Mouse (Mus musculus) embryonic facial prominence, embryonic 11.5 days (tissue): Measurements from ENCODE around the gene Spata2. TPM values are rescaled to one million over a fixed set of nuclear protein-coding genes. Genes with fewer than 3 reads are reported as not detected.

Experiments used
- ATAC-seq: fragments of 200-750 bp; cut with Nextera tagmentation; replicated peaks from 2 replicates; pipeline ENCODE4 v1.8.0; 2017; ENCODE audit warnings: low read depth; ENCODE audit not compliant: insufficient number of reproducible peaks, low FRiP score, low TSS enrichment
- DNase-seq: peaks from one replicate; pipeline ENCODE4 v3.0.0-alpha.2; 2015; ENCODE audit warnings: low spot score
- H3K27ac ChIP-seq: fragments of 300-500 bp; sonication (generic); replicated peaks from 2 replicates; pipeline ENCODE4 v1.5.1; 2014; ENCODE audit warnings: mild to moderate bottlenecking, low read depth, low read length, control low read depth
- H3K27me3 ChIP-seq: fragments of 300-500 bp; sonication (generic); 2 replicates; pipeline ENCODE4 v1.6.1; 2014; ENCODE audit warnings: mild to moderate bottlenecking, low read length, moderate library complexity, mixed read lengths; ENCODE audit not compliant: control insufficient read depth, insufficient read depth
- H3K36me3 ChIP-seq: fragments of 300-500 bp; sonication (generic); replicated peaks from 2 replicates; pipeline ENCODE4 v1.6.1; 2014; ENCODE audit warnings: low read depth, mild to moderate bottlenecking, low read length, moderate library complexity, mixed read lengths; ENCODE audit not compliant: control insufficient read depth, insufficient read depth
- H3K4me1 ChIP-seq: fragments of 300-500 bp; sonication (generic); 2 replicates; pipeline ENCODE4 v1.6.1; 2014; ENCODE audit warnings: low read length, mixed read lengths; ENCODE audit not compliant: control insufficient read depth, insufficient read depth
- H3K4me2 ChIP-seq: fragments of 300-500 bp; sonication (generic); 2 replicates; pipeline ENCODE4 v1.6.1; 2014; ENCODE audit warnings: low read depth, mild to moderate bottlenecking, control low read depth, low read length, moderate library complexity
- H3K4me3 ChIP-seq: fragments of 300-500 bp; sonication (generic); 2 replicates; pipeline ENCODE4 v1.5.1; 2014; ENCODE audit warnings: low read depth, low read length, control low read depth
- H3K9ac ChIP-seq: fragments of 300-500 bp; sonication (generic); replicated peaks from 2 replicates; pipeline ENCODE4 v1.6.1; 2014; ENCODE audit warnings: mild to moderate bottlenecking, control low read depth, low read length
- H3K9me3 ChIP-seq: fragments of 300-500 bp; sonication (generic); replicated peaks from 2 replicates; pipeline ENCODE4 v1.6.1; 2016; ENCODE audit warnings: mild to moderate bottlenecking, low read length, inconsistent platforms, mixed read lengths; ENCODE audit not compliant: control insufficient read depth
- WGBS: fragments of 180-500 bp; shearing (Covaris S2); extraction: QIAGEN DNeasy Blood & Tissue Kit; methylation state at CpG from one replicate; pipeline ENCODE4 v1.1.7; 2014; 5-methylcytosine and 5-hydroxymethylcytosine counted together
- polyA plus RNA-seq: library from polyadenylated mRNA; unstranded; fragments of >200 nt; fragmentation: Nextera tagmentation; extraction: Ambion mirVana; gene quantifications from 2 replicates; pipeline ENCODE4 v1.2.1, GENCODE M21; 2014

Gene Spata2
- polyA plus RNA-seq, 1 experiment from 2014 or later, result 12.1 TPM

GRCm38 (mm10) chr2:167474218-167474617 lies 18.5 kb downstream of the Spata2 start:
- Histone ChIP-seq H3K27me3 (no peaks in the 10 kb centered on the region), H3K4me1 (no peaks in the 10 kb centered on the region), H3K9ac (no peak overlapping the region), H3K4me3 (no peak overlapping the region), H3K36me3 (peaks cover 5% of the 10 kb centered on the region), H3K4me2 (no peak overlapping the region), H3K27ac (no peak overlapping the region), H3K9me3 (no peaks in the 10 kb centered on the region)
- ATAC-seq (no peak), DNase-seq (no peak)
- WGBS, result 89% methylated on average over 6 of the region's 6 CpGs

GRCm38 (mm10) chr2:167471585-167471984 lies 21.1 kb downstream of the Spata2 start:
- DNase-seq, result no peak
- no peaks in the 10 kb centered on the region for H3K27me3 ChIP-seq
- no peak for ATAC-seq
- H3K9me3 ChIP-seq, result no peaks in the 10 kb centered on the region
- no peak overlapping the region for H3K4me2 ChIP-seq
- H3K9ac ChIP-seq, result no peak overlapping the region
- H3K36me3 ChIP-seq, result peaks cover 5% of the 10 kb centered on the region
- no peaks in the 10 kb centered on the region for H3K4me1 ChIP-seq
- H3K4me3 ChIP-seq, result no peak overlapping the region
- WGBS, result 85% methylated on average over 6 of the region's 6 CpGs
- H3K27ac ChIP-seq, result no peak overlapping the region

GRCm38 (mm10) chr2:167470611-167471010 lies 22.1 kb downstream of the Spata2 start:
- no peaks in the 10 kb centered on the region for H3K27me3 ChIP-seq
- no peak for ATAC-seq
- H3K27ac ChIP-seq, result no peak overlapping the region
- H3K9ac ChIP-seq, result no peak overlapping the region
- H3K4me2 ChIP-seq, result no peak overlapping the region
- no peaks in the 10 kb centered on the region for H3K4me1 ChIP-seq
- no peak overlapping the region for H3K4me3 ChIP-seq
- DNase-seq, result no peak
- peaks cover 5% of the 10 kb centered on the region for H3K36me3 ChIP-seq
- H3K9me3 ChIP-seq, result no peaks in the 10 kb centered on the region
- WGBS, result 92% methylated on average over 3 of the region's 3 CpGs

- H3K27ac ChIP-seq, result no peak overlapping the region
- 80% methylated on average over 6 of the region's 6 CpGs for WGBS
- H3K4me2 ChIP-seq, result no peak overlapping the region
- H3K27me3 ChIP-seq, result no peaks in the 10 kb centered on the region
- no peak overlapping the region for H3K9ac ChIP-seq
- DNase-seq (no peak), ATAC-seq (no peak)
- H3K9me3 ChIP-seq, result no peaks in the 10 kb centered on the region
- no peaks in the 10 kb centered on the region for H3K4me1 ChIP-seq
- H3K36me3 ChIP-seq, result peaks cover 5% of the 10 kb centered on the region
- no peak overlapping the region for H3K4me3 ChIP-seq
Observed at GRCm38 (mm10) chr2:167468444-167468843, 24.2 kb downstream of the Spata2 start.

- no peaks in the 10 kb centered on the region for H3K4me1 ChIP-seq
- DNase-seq (no peak), ATAC-seq (no peak)
- no peaks in the 10 kb centered on the region for H3K27me3 ChIP-seq
- H3K9ac ChIP-seq, result no peak overlapping the region
- H3K4me3 ChIP-seq, result no peak overlapping the region
- H3K27ac ChIP-seq, result no peak overlapping the region
- no peaks in the 10 kb centered on the region for H3K9me3 ChIP-seq
- 83% methylated on average over 5 of the region's 5 CpGs for WGBS
- peaks cover 5% of the 10 kb centered on the region; the same call in 1 of the 2 replicates for H3K36me3 ChIP-seq
- no peak overlapping the region for H3K4me2 ChIP-seq
Observed at GRCm38 (mm10) chr2:167467214-167467613, 25.5 kb downstream of the Spata2 start.

- no peak for ATAC-seq
- Histone ChIP-seq H3K4me2 (no peak overlapping the region), H3K9ac (no peak overlapping the region), H3K4me1 (no peaks in the 10 kb centered on the region), H3K9me3 (no peaks in the 10 kb centered on the region), H3K27ac (no peak overlapping the region), H3K4me3 (no peak overlapping the region), H3K36me3 (peaks cover 2% of the 10 kb centered on the region; the same call in 1 of the 2 replicates), H3K27me3 (no peaks in the 10 kb centered on the region)
- no peak for DNase-seq
- 89% methylated on average over 3 of the region's 3 CpGs for WGBS
Observed at GRCm38 (mm10) chr2:167465951-167466350, 26.7 kb downstream of the Spata2 start.

GRCm38 (mm10) chr2:167463802-167464201 lies 28.9 kb downstream of the Spata2 start:
- 93% methylated on average over 5 of the region's 5 CpGs for WGBS
- Histone ChIP-seq H3K27ac (no peak overlapping the region), H3K9ac (no peak overlapping the region), H3K4me3 (no peak overlapping the region), H3K9me3 (no peaks in the 10 kb centered on the region), H3K4me1 (no peaks in the 10 kb centered on the region), H3K36me3 (no peaks in the 10 kb centered on the region; the same call in 1 of the 2 replicates), H3K27me3 (no peaks in the 10 kb centered on the region), H3K4me2 (no peak overlapping the region)
- ATAC-seq, result no peak
- no peak for DNase-seq

GRCm38 (mm10) chr2:167462954-167463353 lies 29.7 kb downstream of the Spata2 start:
- no peak for ATAC-seq
- 65% methylated on average over 6 of the region's 6 CpGs for WGBS
- Histone ChIP-seq H3K27ac (no peak overlapping the region), H3K9ac (no peak overlapping the region), H3K27me3 (no peaks in the 10 kb centered on the region), H3K4me2 (no peak overlapping the region), H3K4me1 (no peaks in the 10 kb centered on the region), H3K9me3 (no peaks in the 10 kb centered on the region), H3K4me3 (no peak overlapping the region), H3K36me3 (no peaks in the 10 kb centered on the region)
- peak; percentile 65 for DNase-seq
